Mouse (Mus musculus): Measurements from ENCODE around the gene Parp16. TPM values are rescaled to one million over a fixed set of nuclear protein-coding genes. Genes with fewer than 3 reads are reported as not detected.

Gene Parp16
- total RNA-seq, 1 experiment, result 4.9 TPM

GRCm38 (mm10) chr9:65255906-65256600, 60.9 kb downstream of the Parp16 start:
- Histone ChIP-seq H3K27ac (ENCODE audit: insufficient read depth, low read depth, low read length, poor library complexity, severe bottlenecking) (peak overlapping the region; percentile 29; the same call in 1 of the 2 replicates), H3K4me1 (ENCODE audit: control insufficient read depth in 2 of 2, insufficient read depth in 2 of 2, low read length in 2 of 2, poor library complexity in 1 of 2) (peaks cover 3 to 10% of the 10 kb centered on the region in 2 experiments; a peak in 3 of 4 replicates), H3K4me3 (ENCODE audit: insufficient read depth in 1 of 2, low read depth in 1 of 2, low read length in 2 of 2, poor library complexity in 1 of 2, severe bottlenecking in 1 of 2) (0 out of 4 replicates have a peak overlapping the region, but pooled peaks of 1 of the 2 experiments have one; percentile 9), H3K9ac (ENCODE audit: insufficient read depth, low read depth, low read length, poor library complexity, severe bottlenecking) (peak overlapping the region; percentile 42; the same call in 1 of the 2 replicates), H3K36me3 (ENCODE audit: control insufficient read depth, insufficient read depth, low read length, poor library complexity, severe bottlenecking) (no peaks in the 10 kb centered on the region), H3K9me3 (ENCODE audit: control insufficient read depth, insufficient read depth, low read depth, low read length) (no peaks in the 10 kb centered on the region)
- DNase-seq (ENCODE audit: low read depth, low spot score), result no peak
- TF ChIP-seq MAFK (IDR thresholded peaks at IDR 0.05; ENCODE audit: insufficient read depth, low read depth, low read length), result no peak
- TF ChIP-seq ZNF384 (IDR thresholded peaks at IDR 0.05; ENCODE audit: low read depth, low read length), result no peak
- no peak for TF ChIP-seq CHD2 (IDR thresholded peaks at IDR 0.05; ENCODE audit: low read depth, low read length)
- no peak for TF ChIP-seq HCFC1 (IDR thresholded peaks at IDR 0.05; ENCODE audit: borderline replicate concordance, insufficient read depth, low read length)
- TF ChIP-seq ZC3H11A (IDR thresholded peaks at IDR 0.05; ENCODE audit: borderline replicate concordance, low read depth, low read length), result no peak
- in situ Hi-C loops (cut with MboI; ENCODE audit: low sequenced_read_pairs in 2 of 2, unreplicated experiment in 2 of 2), result no loop called here

- Histone ChIP-seq H3K36me3 (ENCODE audit: control insufficient read depth, insufficient read depth, low read length, poor library complexity, severe bottlenecking) (no peaks in the 10 kb centered on the region), H3K4me1 (ENCODE audit: control insufficient read depth in 2 of 2, insufficient read depth in 2 of 2, low read length in 2 of 2, poor library complexity in 1 of 2) (peaks cover 3 to 10% of the 10 kb centered on the region in 2 experiments; a peak in 3 of 4 replicates), H3K9me3 (ENCODE audit: control insufficient read depth, insufficient read depth, low read depth, low read length) (no peaks in the 10 kb centered on the region), H3K4me3 (ENCODE audit: insufficient read depth in 1 of 2, low read depth in 1 of 2, low read length in 2 of 2, poor library complexity in 1 of 2, severe bottlenecking in 1 of 2) (no peak overlapping the region), H3K27ac (ENCODE audit: insufficient read depth, low read depth, low read length, poor library complexity, severe bottlenecking) (no peak overlapping the region), H3K9ac (ENCODE audit: insufficient read depth, low read depth, low read length, poor library complexity, severe bottlenecking) (no peak overlapping the region)
- in situ Hi-C loops (cut with MboI; ENCODE audit: low sequenced_read_pairs in 2 of 2, unreplicated experiment in 2 of 2), result no loop called here
- no peak for TF ChIP-seq HCFC1 (IDR thresholded peaks at IDR 0.05; ENCODE audit: borderline replicate concordance, insufficient read depth, low read length)
- TF ChIP-seq ZNF384 (IDR thresholded peaks at IDR 0.05; ENCODE audit: low read depth, low read length), result no peak
- TF ChIP-seq ZC3H11A (IDR thresholded peaks at IDR 0.05; ENCODE audit: borderline replicate concordance, low read depth, low read length), result no peak
- no peak for TF ChIP-seq CHD2 (IDR thresholded peaks at IDR 0.05; ENCODE audit: low read depth, low read length)
- TF ChIP-seq MAFK (IDR thresholded peaks at IDR 0.05; ENCODE audit: insufficient read depth, low read depth, low read length), result no peak
- no peak for DNase-seq (ENCODE audit: low read depth, low spot score)
Measured at GRCm38 (mm10) chr9:65257218-65257910, 62.2 kb downstream of the Parp16 start.

GRCm38 (mm10) chr9:65259366-65259765, 64.2 kb downstream of the Parp16 start:
- in situ Hi-C loops (cut with MboI; ENCODE audit: low sequenced_read_pairs in 2 of 2, unreplicated experiment in 2 of 2), result no loop called here
- no peak for DNase-seq (ENCODE audit: low read depth, low spot score)
- peaks cover 3 to 10% of the 10 kb centered on the region in 2 experiments; a peak in 3 of 4 replicates for H3K4me1 ChIP-seq (ENCODE audit: control insufficient read depth in 2 of 2, insufficient read depth in 2 of 2, low read length in 2 of 2, poor library complexity in 1 of 2)
- H3K36me3 ChIP-seq (ENCODE audit: control insufficient read depth, insufficient read depth, low read length, poor library complexity, severe bottlenecking), result no peaks in the 10 kb centered on the region
- no peak overlapping the region for H3K27ac ChIP-seq (ENCODE audit: insufficient read depth, low read depth, low read length, poor library complexity, severe bottlenecking)
- H3K4me3 ChIP-seq (ENCODE audit: insufficient read depth in 1 of 2, low read depth in 1 of 2, low read length in 2 of 2, poor library complexity in 1 of 2, severe bottlenecking in 1 of 2), result no peak overlapping the region
- no peak overlapping the region for H3K9ac ChIP-seq (ENCODE audit: insufficient read depth, low read depth, low read length, poor library complexity, severe bottlenecking)
- H3K9me3 ChIP-seq (ENCODE audit: control insufficient read depth, insufficient read depth, low read depth, low read length), result no peaks in the 10 kb centered on the region
- TF ChIP-seq ZC3H11A (IDR thresholded peaks at IDR 0.05; ENCODE audit: borderline replicate concordance, low read depth, low read length), result no peak
- no peak for TF ChIP-seq MAFK (IDR thresholded peaks at IDR 0.05; ENCODE audit: insufficient read depth, low read depth, low read length)
- no peak for TF ChIP-seq CHD2 (IDR thresholded peaks at IDR 0.05; ENCODE audit: low read depth, low read length)
- TF ChIP-seq ZNF384 (IDR thresholded peaks at IDR 0.05; ENCODE audit: low read depth, low read length), result no peak
- TF ChIP-seq HCFC1 (IDR thresholded peaks at IDR 0.05; ENCODE audit: borderline replicate concordance, insufficient read depth, low read length), result no peak

GRCm38 (mm10) chr9:65261591-65262230, 66.6 kb downstream of the Parp16 start:
- H3K4me3 ChIP-seq (ENCODE audit: insufficient read depth in 1 of 2, low read depth in 1 of 2, low read length in 2 of 2, poor library complexity in 1 of 2, severe bottlenecking in 1 of 2), result no peak overlapping the region
- no peaks in the 10 kb centered on the region for H3K9me3 ChIP-seq (ENCODE audit: control insufficient read depth, insufficient read depth, low read depth, low read length)
- no peak for DNase-seq (ENCODE audit: low read depth, low spot score)
- H3K27ac ChIP-seq (ENCODE audit: insufficient read depth, low read depth, low read length, poor library complexity, severe bottlenecking), result no peak overlapping the region
- H3K4me1 ChIP-seq (ENCODE audit: control insufficient read depth in 2 of 2, insufficient read depth in 2 of 2, low read length in 2 of 2, poor library complexity in 1 of 2), result peaks cover 3 to 4% of the 10 kb centered on the region in 2 experiments; a peak in 3 of 4 replicates
- no peak overlapping the region for H3K9ac ChIP-seq (ENCODE audit: insufficient read depth, low read depth, low read length, poor library complexity, severe bottlenecking)
- H3K36me3 ChIP-seq (ENCODE audit: control insufficient read depth, insufficient read depth, low read length, poor library complexity, severe bottlenecking), result no peaks in the 10 kb centered on the region
- no peak for TF ChIP-seq ZC3H11A (IDR thresholded peaks at IDR 0.05; ENCODE audit: borderline replicate concordance, low read depth, low read length)
- TF ChIP-seq HCFC1 (IDR thresholded peaks at IDR 0.05; ENCODE audit: borderline replicate concordance, insufficient read depth, low read length), result no peak
- no peak for TF ChIP-seq ZNF384 (IDR thresholded peaks at IDR 0.05; ENCODE audit: low read depth, low read length)
- TF ChIP-seq CHD2 (IDR thresholded peaks at IDR 0.05; ENCODE audit: low read depth, low read length), result no peak
- no peak for TF ChIP-seq MAFK (IDR thresholded peaks at IDR 0.05; ENCODE audit: insufficient read depth, low read depth, low read length)
- in situ Hi-C loops (cut with MboI; ENCODE audit: low sequenced_read_pairs in 2 of 2, unreplicated experiment in 2 of 2), result no loop called here
